Mouse (Mus musculus): ENCODE results near the gene Ice1. TPM values are rescaled to one million over a fixed set of nuclear protein-coding genes. Genes with fewer than 3 reads are reported as not detected.

Ice1 gene
- polyA plus RNA-seq, 1 experiment from 2014 or later, result 15.8 TPM

DNA sequence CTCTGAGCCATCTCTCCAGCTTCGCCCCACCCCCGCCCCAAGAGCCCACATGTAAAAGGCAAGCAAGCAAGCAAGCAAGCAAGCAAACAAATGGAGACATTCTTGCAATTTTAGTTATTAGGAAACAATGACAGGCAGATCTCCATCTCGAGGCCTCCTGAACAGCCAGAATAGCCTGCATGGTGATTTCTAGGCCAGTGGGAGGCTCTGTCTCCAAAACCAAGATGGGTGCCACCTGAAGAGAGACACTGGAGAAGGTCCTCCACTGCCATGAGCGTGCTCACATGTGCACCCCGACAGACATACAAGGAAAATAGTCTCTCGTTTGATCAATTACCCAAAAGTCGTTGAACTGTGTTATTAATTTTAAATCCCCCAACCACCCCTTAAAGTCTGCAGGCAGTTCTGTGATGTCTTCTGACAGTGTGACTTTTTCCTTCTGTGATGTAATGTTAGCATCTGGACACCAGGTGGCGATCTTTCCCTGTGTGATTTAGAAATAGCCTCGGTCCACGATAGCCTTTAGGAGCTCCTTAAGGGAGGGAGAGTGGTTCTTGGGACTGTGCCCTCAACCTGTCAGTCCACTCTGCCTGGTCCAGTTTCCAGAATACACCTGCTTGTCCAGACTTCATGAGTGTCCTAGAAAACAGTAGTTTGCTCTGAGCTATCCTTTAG lies 6.1 kb upstream of the Ice1 start:
- Histone ChIP-seq H3K27me3 (ENCODE audit: control insufficient read depth, insufficient read depth, low read depth, low read length) (no peaks in the 10 kb centered on the region), H3K9ac (ENCODE audit: low read length) (no peak overlapping the region), H3K4me3 (ENCODE audit: low read length) (no peak overlapping the region), H3K4me1 (replicated peaks; ENCODE audit: control insufficient read depth, insufficient read depth, low read length) (peaks cover 6% of the 10 kb centered on the region), H3K4me2 (ENCODE audit: low read depth, low read length) (no peak overlapping the region), H3K27ac (ENCODE audit: low read length) (no peak overlapping the region), H3K36me3 (ENCODE audit: control insufficient read depth, insufficient read depth, low read length) (no peaks in the 10 kb centered on the region), H3K9me3 (ENCODE audit: control insufficient read depth, low read length) (no peaks in the 10 kb centered on the region)
- peak; percentile 41 for ATAC-seq (ENCODE audit: low read depth)
- 17% methylated on average over 10 of the region's 10 CpGs for WGBS

DNA sequence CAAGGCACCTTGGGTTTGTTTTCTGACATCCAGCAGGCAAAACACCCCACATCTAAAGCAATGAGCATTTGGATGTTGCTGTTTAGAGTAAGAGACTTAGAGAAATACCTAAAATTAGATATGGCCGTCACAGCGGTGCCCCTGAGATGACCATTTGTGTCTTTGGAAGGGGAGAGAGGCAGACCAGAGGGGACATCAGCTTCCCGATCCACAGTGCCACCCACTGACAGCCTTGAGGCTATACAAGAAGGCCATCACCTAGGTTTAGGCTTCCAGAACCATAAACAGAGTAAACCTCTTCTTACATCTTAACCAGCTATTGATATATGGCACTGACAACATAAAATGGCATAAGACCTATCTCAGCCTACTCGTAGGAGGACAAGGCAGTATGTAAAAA lies 4.5 kb upstream of the Ice1 start:
- H3K9ac ChIP-seq (ENCODE audit: low read length), result no peak overlapping the region
- peaks cover 9% of the 10 kb centered on the region for H3K4me1 ChIP-seq (replicated peaks; ENCODE audit: control insufficient read depth, insufficient read depth, low read length)
- no peak overlapping the region for H3K27ac ChIP-seq (ENCODE audit: low read length)
- H3K36me3 ChIP-seq (ENCODE audit: control insufficient read depth, insufficient read depth, low read length), result no peaks in the 10 kb centered on the region
- no peak for ATAC-seq (ENCODE audit: low read depth)
- H3K4me3 ChIP-seq (ENCODE audit: low read length), result no peak overlapping the region
- no peak overlapping the region for H3K4me2 ChIP-seq (ENCODE audit: low read depth, low read length)
- 62% methylated on average over 4 of the region's 4 CpGs for WGBS
- H3K27me3 ChIP-seq (ENCODE audit: control insufficient read depth, insufficient read depth, low read depth, low read length), result no peaks in the 10 kb centered on the region
- no peaks in the 10 kb centered on the region for H3K9me3 ChIP-seq (ENCODE audit: control insufficient read depth, low read length)

DNA sequence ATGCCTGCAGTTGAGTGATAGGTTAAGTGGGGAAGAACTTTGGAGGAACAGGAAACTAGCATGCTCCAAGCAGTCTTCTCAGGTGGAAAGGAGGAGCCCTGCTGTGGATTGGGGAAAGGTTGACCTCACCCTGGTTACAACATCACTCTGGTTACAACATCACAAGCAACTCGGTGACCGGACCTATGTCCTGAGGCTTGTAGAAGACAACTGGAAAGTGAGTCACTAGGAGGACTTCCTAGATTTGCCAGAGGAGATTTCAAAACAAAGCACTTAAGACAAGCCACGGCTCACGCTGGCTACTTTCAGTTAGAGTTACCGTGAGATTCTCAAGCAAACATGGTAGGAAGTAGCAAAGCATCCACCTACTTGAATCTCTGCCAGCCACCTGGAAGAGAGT lies 3.9 kb upstream of the Ice1 start:
- 68% methylated on average over 5 of the region's 5 CpGs for WGBS
- no peaks in the 10 kb centered on the region for H3K9me3 ChIP-seq (ENCODE audit: control insufficient read depth, low read length)
- H3K36me3 ChIP-seq (ENCODE audit: control insufficient read depth, insufficient read depth, low read length), result no peaks in the 10 kb centered on the region
- no peak for ATAC-seq (ENCODE audit: low read depth)
- H3K4me1 ChIP-seq (replicated peaks; ENCODE audit: control insufficient read depth, insufficient read depth, low read length), result peaks cover 14% of the 10 kb centered on the region
- H3K4me2 ChIP-seq (ENCODE audit: low read depth, low read length), result no peak overlapping the region
- H3K27ac ChIP-seq (ENCODE audit: low read length), result no peak overlapping the region
- no peak overlapping the region for H3K9ac ChIP-seq (ENCODE audit: low read length)
- H3K4me3 ChIP-seq (ENCODE audit: low read length), result no peak overlapping the region
- H3K27me3 ChIP-seq (ENCODE audit: control insufficient read depth, insufficient read depth, low read depth, low read length), result no peaks in the 10 kb centered on the region

DNA sequence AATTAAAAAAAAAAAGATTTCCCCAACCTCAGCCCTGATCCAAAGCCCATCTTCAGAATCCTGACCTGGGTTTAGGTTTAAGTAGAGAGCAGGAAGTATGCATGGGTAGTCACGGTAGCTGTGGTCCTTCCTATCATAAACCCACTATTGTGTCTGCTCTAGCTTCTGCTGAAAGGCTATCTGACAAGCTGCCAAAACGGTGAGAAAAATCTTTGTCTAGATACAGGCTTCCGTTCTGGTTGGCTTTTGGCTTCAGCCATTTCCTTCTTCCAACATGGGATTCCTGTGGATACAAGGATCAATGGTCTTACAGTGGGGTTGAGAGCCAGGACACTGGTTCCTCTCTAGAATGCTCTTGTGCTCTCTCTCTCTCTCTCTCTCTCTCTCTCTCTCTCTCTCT lies 2.2 kb upstream of the Ice1 start:
- 69% methylated on average over 3 of the region's 3 CpGs for WGBS
- ATAC-seq (ENCODE audit: low read depth), result no peak

DNA sequence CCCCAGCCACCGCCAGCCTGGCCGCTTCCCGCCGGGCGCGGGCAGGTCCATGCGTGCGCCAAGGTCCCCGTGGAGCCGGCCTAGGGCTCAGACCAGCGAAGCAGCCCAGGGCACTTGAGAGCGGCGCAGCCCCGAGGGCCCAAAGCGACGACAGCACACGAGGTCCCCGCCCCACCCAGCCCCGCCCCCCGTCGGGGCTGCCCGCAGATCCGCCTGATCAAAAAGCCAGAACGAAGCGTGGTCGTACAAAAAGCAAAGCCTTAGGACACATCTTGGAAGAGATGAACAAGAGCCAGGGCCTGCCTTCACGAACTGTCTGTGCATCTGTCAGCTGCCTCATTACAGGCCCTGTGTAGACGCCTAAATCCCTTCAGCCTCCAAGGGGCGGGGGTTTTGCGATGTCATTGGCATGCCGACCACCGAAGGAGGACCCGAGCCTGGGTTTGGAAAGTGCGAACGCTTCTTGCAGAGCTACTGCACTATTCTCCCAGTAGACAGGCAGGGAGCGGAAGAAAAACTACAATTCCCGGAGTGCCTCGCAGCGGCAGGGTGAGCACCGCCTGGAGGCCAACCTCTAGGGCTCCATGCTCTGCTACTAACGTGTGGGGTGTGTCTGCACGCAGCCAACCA lies 343 bp upstream of the Ice1 start:
- Histone ChIP-seq H3K27me3 (ENCODE audit: control insufficient read depth, insufficient read depth, low read depth, low read length) (no peaks in the 10 kb centered on the region), H3K4me2 (ENCODE audit: low read depth, low read length) (peak overlapping the region; percentile 67), H3K27ac (ENCODE audit: low read length) (peak overlapping the region; percentile 79), H3K4me3 (ENCODE audit: low read length) (peak overlapping the region; percentile 88), H3K36me3 (ENCODE audit: control insufficient read depth, insufficient read depth, low read length) (no peaks in the 10 kb centered on the region), H3K9ac (ENCODE audit: low read length) (peak overlapping the region; percentile 89), H3K4me1 (replicated peaks; ENCODE audit: control insufficient read depth, insufficient read depth, low read length) (peaks cover 20% of the 10 kb centered on the region), H3K9me3 (ENCODE audit: control insufficient read depth, low read length) (no peaks in the 10 kb centered on the region)
- 0% methylated on average over 36 of the region's 42 CpGs for WGBS
- peak; percentile 95 for ATAC-seq (ENCODE audit: low read depth)

More for the DNA sequence above, 2.2 kb upstream of the Ice1 start:
- Histone ChIP-seq H3K9ac (ENCODE audit: low read length) (no peak overlapping the region), H3K4me1 (replicated peaks; ENCODE audit: control insufficient read depth, insufficient read depth, low read length) (peaks cover 20% of the 10 kb centered on the region), H3K36me3 (ENCODE audit: control insufficient read depth, insufficient read depth, low read length) (no peaks in the 10 kb centered on the region), H3K27ac (ENCODE audit: low read length) (no peak overlapping the region), H3K4me3 (ENCODE audit: low read length) (no peak overlapping the region), H3K9me3 (ENCODE audit: control insufficient read depth, low read length) (no peaks in the 10 kb centered on the region), H3K27me3 (ENCODE audit: control insufficient read depth, insufficient read depth, low read depth, low read length) (no peaks in the 10 kb centered on the region), H3K4me2 (ENCODE audit: low read depth, low read length) (no peak overlapping the region)

DNA sequence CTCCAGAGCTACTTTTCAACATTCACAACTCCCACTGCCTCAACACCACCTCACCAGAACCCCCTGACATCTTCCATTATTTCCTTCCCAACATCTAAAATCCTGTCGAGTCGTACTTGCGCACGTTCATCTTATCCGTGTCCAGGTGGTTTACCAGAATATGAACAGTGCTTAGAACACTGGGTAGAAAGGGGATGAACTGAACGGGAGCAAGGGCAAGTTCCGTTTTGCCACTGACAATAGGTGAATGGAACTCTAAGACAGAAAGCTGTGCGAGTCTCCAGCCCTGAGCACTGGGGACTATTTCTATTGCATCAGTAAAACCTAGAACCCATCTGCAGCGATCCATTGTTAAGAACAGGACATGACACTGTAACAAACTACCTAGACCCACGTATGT lies 728 bp downstream of the Ice1 start:
- Histone ChIP-seq H3K4me1 (replicated peaks; ENCODE audit: control insufficient read depth, insufficient read depth, low read length) (peaks cover 20% of the 10 kb centered on the region), H3K9me3 (ENCODE audit: control insufficient read depth, low read length) (no peaks in the 10 kb centered on the region), H3K27me3 (ENCODE audit: control insufficient read depth, insufficient read depth, low read depth, low read length) (no peaks in the 10 kb centered on the region), H3K4me2 (ENCODE audit: low read depth, low read length) (peak overlapping the region; percentile 67), H3K36me3 (ENCODE audit: control insufficient read depth, insufficient read depth, low read length) (no peaks in the 10 kb centered on the region), H3K27ac (ENCODE audit: low read length) (no peak overlapping the region), H3K9ac (ENCODE audit: low read length) (peak overlapping the region; percentile 89), H3K4me3 (ENCODE audit: low read length) (peak overlapping the region; percentile 88)
- ATAC-seq (ENCODE audit: low read depth), result no peak
- 14% methylated on average over 10 of the region's 10 CpGs for WGBS

DNA sequence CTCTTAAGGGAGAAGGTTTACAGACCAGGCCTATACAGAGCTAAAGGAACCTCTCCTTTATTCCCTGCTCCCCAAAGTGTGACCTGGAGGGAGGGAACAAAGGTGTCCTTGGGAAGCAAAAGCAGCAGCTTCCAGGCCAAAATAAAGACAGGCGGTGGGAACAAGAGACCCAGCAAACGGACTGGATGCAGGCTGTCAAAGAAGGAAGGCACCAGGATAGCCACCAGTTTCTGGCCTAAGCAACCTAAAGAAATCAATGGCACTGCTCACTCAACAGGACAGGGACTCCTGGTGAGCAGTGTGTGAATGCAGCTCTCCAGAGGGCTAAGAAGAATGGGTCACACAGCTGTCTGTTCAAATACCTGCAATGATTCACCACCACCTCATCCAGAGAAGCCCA lies 1.8 kb downstream of the Ice1 start:
- 51% methylated on average over 2 of the region's 2 CpGs for WGBS
- Histone ChIP-seq H3K36me3 (ENCODE audit: control insufficient read depth, insufficient read depth, low read length) (no peaks in the 10 kb centered on the region), H3K4me3 (ENCODE audit: low read length) (no peak overlapping the region), H3K4me2 (ENCODE audit: low read depth, low read length) (no peak overlapping the region; the same call in 1 of the 2 replicates), H3K27ac (ENCODE audit: low read length) (no peak overlapping the region), H3K4me1 (replicated peaks; ENCODE audit: control insufficient read depth, insufficient read depth, low read length) (peaks cover 20% of the 10 kb centered on the region), H3K9ac (ENCODE audit: low read length) (no peak overlapping the region), H3K9me3 (ENCODE audit: control insufficient read depth, low read length) (no peaks in the 10 kb centered on the region), H3K27me3 (ENCODE audit: control insufficient read depth, insufficient read depth, low read depth, low read length) (no peaks in the 10 kb centered on the region)
- ATAC-seq (ENCODE audit: low read depth), result no peak

GRCm38 (mm10) chr13:70626416-70626815 lies 11.0 kb downstream of the Ice1 start:
- Histone ChIP-seq H3K27ac (ENCODE audit: low read length) (no peak overlapping the region), H3K9me3 (ENCODE audit: control insufficient read depth, low read length) (no peaks in the 10 kb centered on the region), H3K9ac (ENCODE audit: low read length) (no peak overlapping the region), H3K4me3 (ENCODE audit: low read length) (no peak overlapping the region), H3K4me2 (ENCODE audit: low read depth, low read length) (no peak overlapping the region), H3K27me3 (ENCODE audit: control insufficient read depth, insufficient read depth, low read depth, low read length) (no peaks in the 10 kb centered on the region), H3K36me3 (ENCODE audit: control insufficient read depth, insufficient read depth, low read length) (0 out of 2 replicates have a peak, but pooled peaks cover 2% of the 10 kb centered on the region), H3K4me1 (replicated peaks; ENCODE audit: control insufficient read depth, insufficient read depth, low read length) (no peaks in the 10 kb centered on the region)
- 84% methylated on average over 4 of the region's 4 CpGs for WGBS
- no peak for ATAC-seq (ENCODE audit: low read depth)

- 60% methylated on average over 1 of the region's 1 CpGs for WGBS
- H3K4me1 ChIP-seq (replicated peaks; ENCODE audit: control insufficient read depth, insufficient read depth, low read length), result no peaks in the 10 kb centered on the region
- H3K36me3 ChIP-seq (ENCODE audit: control insufficient read depth, insufficient read depth, low read length), result 0 out of 2 replicates have a peak, but pooled peaks cover 2% of the 10 kb centered on the region
- no peaks in the 10 kb centered on the region for H3K27me3 ChIP-seq (ENCODE audit: control insufficient read depth, insufficient read depth, low read depth, low read length)
- H3K4me2 ChIP-seq (ENCODE audit: low read depth, low read length), result no peak overlapping the region
- no peak overlapping the region for H3K4me3 ChIP-seq (ENCODE audit: low read length)
- no peak for ATAC-seq (ENCODE audit: low read depth)
- H3K9ac ChIP-seq (ENCODE audit: low read length), result no peak overlapping the region
- no peak overlapping the region for H3K27ac ChIP-seq (ENCODE audit: low read length)
- no peaks in the 10 kb centered on the region for H3K9me3 ChIP-seq (ENCODE audit: control insufficient read depth, low read length)
Measured at GRCm38 (mm10) chr13:70625665-70626064, 11.8 kb downstream of the Ice1 start.
